Mouse (Mus musculus) embryonic facial prominence, embryonic 15.5 days (tissue): ENCODE data around the gene Jph4. TPM values are rescaled to one million over a fixed set of nuclear protein-coding genes. Genes with fewer than 3 reads are reported as not detected.
A peak's percentile ranks its signal among the peaks of the same experiment; 100 is the strongest.

ENCODE experiments used
- ATAC-seq: fragments of 200-750 bp; cut with Nextera tagmentation; 2 replicates; pipeline ENCODE4 v1.8.0; 2017; ENCODE audit warnings: low read depth, moderate TSS enrichment; ENCODE audit not compliant: insufficient number of reproducible peaks, low FRiP score, low TSS enrichment
- H3K27ac ChIP-seq: fragments of 300-500 bp; sonication (generic); replicated peaks from 2 replicates; pipeline ENCODE4 v1.5.1; 2015; ENCODE audit warnings: mild to moderate bottlenecking, inconsistent platforms
- H3K27me3 ChIP-seq: fragments of 300-500 bp; sonication (generic); 2 replicates; pipeline ENCODE4 v1.6.1; 2015; ENCODE audit warnings: inconsistent platforms
- H3K36me3 ChIP-seq: fragments of 300-500 bp; sonication (generic); 2 replicates; pipeline ENCODE4 v1.6.1; 2015; ENCODE audit warnings: mild to moderate bottlenecking, inconsistent platforms
- H3K4me1 ChIP-seq: fragments of 300-500 bp; sonication (generic); 2 replicates; pipeline ENCODE4 v1.6.1; 2015; ENCODE audit warnings: inconsistent platforms
- H3K4me2 ChIP-seq: fragments of 300-500 bp; sonication (generic); replicated peaks from 2 replicates; pipeline ENCODE4 v1.6.1; 2015; ENCODE audit warnings: mild to moderate bottlenecking, inconsistent platforms
- H3K4me3 ChIP-seq: fragments of 300-500 bp; sonication (generic); replicated peaks from 2 replicates; pipeline ENCODE4 v1.5.1; 2015; ENCODE audit warnings: mild to moderate bottlenecking, inconsistent platforms
- H3K9ac ChIP-seq: fragments of 300-500 bp; sonication (generic); 2 replicates; pipeline ENCODE4 v1.6.1; 2015; ENCODE audit warnings: inconsistent platforms
- H3K9me3 ChIP-seq: fragments of 300-500 bp; sonication (generic); replicated peaks from 2 replicates; pipeline ENCODE4 v1.6.1; 2016; ENCODE audit warnings: inconsistent platforms
- WGBS: fragments of 180-500 bp; shearing (Covaris S2); methylation state at CpG from one replicate; pipeline ENCODE4 v1.1.7; 2015; 5-methylcytosine and 5-hydroxymethylcytosine counted together
- polyA plus RNA-seq: library from polyadenylated mRNA; unstranded; fragments of >200 nt; fragmentation: Nextera tagmentation; extraction: Ambion mirVana; gene quantifications from 2 replicates; pipeline ENCODE4 v1.2.1, GENCODE M21; 2015

Jph4 gene
- polyA plus RNA-seq, 1 experiment from 2014 or later: 3.6 TPM

- WGBS: 24% methylated on average over 5 of the region's 5 CpGs
Measured at GRCm38 (mm10) chr14:55148363-55148915, 31.7 kb upstream of the Jph4 start.

GRCm38 (mm10) chr14:55146829-55147401 lies 30.2 kb upstream of the Jph4 start:
- no peak for ATAC-seq

More at GRCm38 (mm10) chr14:55148363-55148915, 31.7 kb upstream of the Jph4 start:
- no peaks in the 10 kb centered on the region for H3K4me1 ChIP-seq
- H3K27me3 ChIP-seq: no peaks in the 10 kb centered on the region
- H3K36me3 ChIP-seq: no peaks in the 10 kb centered on the region
- no peak overlapping the region for H3K27ac ChIP-seq
- H3K4me3 ChIP-seq: no peak overlapping the region
- H3K4me2 ChIP-seq: no peak overlapping the region
- ATAC-seq: no peak
- H3K9ac ChIP-seq: no peak overlapping the region
- H3K9me3 ChIP-seq: no peaks in the 10 kb centered on the region

GRCm38 (mm10) chr14:55146324-55146723 lies 29.6 kb upstream of the Jph4 start:
- H3K36me3 ChIP-seq: no peaks in the 10 kb centered on the region
- ATAC-seq: no peak
- H3K4me1 ChIP-seq: no peaks in the 10 kb centered on the region
- 88% methylated on average over 1 of the region's 1 CpGs for WGBS
- H3K27me3 ChIP-seq: no peaks in the 10 kb centered on the region
- H3K9me3 ChIP-seq: no peaks in the 10 kb centered on the region
- H3K4me3 ChIP-seq: no peak overlapping the region
- H3K4me2 ChIP-seq: no peak overlapping the region
- no peak overlapping the region for H3K9ac ChIP-seq
- no peak overlapping the region for H3K27ac ChIP-seq

More at GRCm38 (mm10) chr14:55146829-55147401, 30.2 kb upstream of the Jph4 start:
- no peak overlapping the region for H3K4me3 ChIP-seq
- 84% methylated on average over 12 of the region's 12 CpGs for WGBS
- no peaks in the 10 kb centered on the region for H3K9me3 ChIP-seq
- no peaks in the 10 kb centered on the region for H3K27me3 ChIP-seq
- no peak overlapping the region for H3K4me2 ChIP-seq
- no peak overlapping the region for H3K9ac ChIP-seq
- no peaks in the 10 kb centered on the region for H3K4me1 ChIP-seq
- H3K27ac ChIP-seq: no peak overlapping the region
- H3K36me3 ChIP-seq: no peaks in the 10 kb centered on the region

GRCm38 (mm10) chr14:55139313-55139712 lies 22.6 kb upstream of the Jph4 start:
- H3K4me2 ChIP-seq: no peak overlapping the region
- WGBS: 48% methylated on average over 7 of the region's 7 CpGs

GRCm38 (mm10) chr14:55135676-55136075 lies 18.9 kb upstream of the Jph4 start:
- H3K9ac ChIP-seq: no peak overlapping the region
- no peaks in the 10 kb centered on the region for H3K9me3 ChIP-seq
- no peaks in the 10 kb centered on the region for H3K36me3 ChIP-seq
- H3K4me1 ChIP-seq: no peaks in the 10 kb centered on the region
- no peak for ATAC-seq
- no peak overlapping the region for H3K27ac ChIP-seq
- 67% methylated on average over 8 of the region's 8 CpGs for WGBS
- no peak overlapping the region for H3K4me3 ChIP-seq
- H3K4me2 ChIP-seq: no peak overlapping the region
- H3K27me3 ChIP-seq: no peaks in the 10 kb centered on the region

More at GRCm38 (mm10) chr14:55139313-55139712, 22.6 kb upstream of the Jph4 start:
- H3K36me3 ChIP-seq: no peaks in the 10 kb centered on the region
- H3K27ac ChIP-seq: no peak overlapping the region
- no peaks in the 10 kb centered on the region for H3K9me3 ChIP-seq
- H3K27me3 ChIP-seq: no peaks in the 10 kb centered on the region
- no peaks in the 10 kb centered on the region for H3K4me1 ChIP-seq
- no peak for ATAC-seq
- H3K9ac ChIP-seq: no peak overlapping the region
- H3K4me3 ChIP-seq: no peak overlapping the region

- Histone ChIP-seq H3K4me2 (no peak overlapping the region), H3K9ac (no peak overlapping the region), H3K36me3 (no peaks in the 10 kb centered on the region), H3K9me3 (no peaks in the 10 kb centered on the region), H3K4me1 (peaks cover 10% of the 10 kb centered on the region), H3K27ac (no peak overlapping the region), H3K4me3 (no peak overlapping the region), H3K27me3 (no peaks in the 10 kb centered on the region)
- ATAC-seq: no peak
- WGBS: 82% methylated on average over 7 of the region's 7 CpGs
Measured at GRCm38 (mm10) chr14:55126521-55126920, 9.8 kb upstream of the Jph4 start.

GRCm38 (mm10) chr14:55125711-55126110 lies 9.0 kb upstream of the Jph4 start:
- Histone ChIP-seq H3K4me1 (peaks cover 10% of the 10 kb centered on the region), H3K9me3 (no peaks in the 10 kb centered on the region), H3K27me3 (no peaks in the 10 kb centered on the region), H3K9ac (no peak overlapping the region), H3K36me3 (no peaks in the 10 kb centered on the region), H3K27ac (no peak overlapping the region), H3K4me2 (no peak overlapping the region), H3K4me3 (no peak overlapping the region)
- WGBS: 76% methylated on average over 5 of the region's 5 CpGs
- no peak for ATAC-seq

GRCm38 (mm10) chr14:55122359-55122758 lies 5.6 kb upstream of the Jph4 start:
- Histone ChIP-seq H3K9ac (no peak overlapping the region), H3K4me2 (peak overlapping the region; percentile 35), H3K4me3 (0 out of 2 replicates have a peak overlapping the region, but pooled peaks have one; percentile 13), H3K36me3 (no peaks in the 10 kb centered on the region), H3K9me3 (no peaks in the 10 kb centered on the region), H3K27me3 (no peaks in the 10 kb centered on the region), H3K27ac (peak overlapping the region; percentile 0; the same call in 1 of the 2 replicates), H3K4me1 (peaks cover 10% of the 10 kb centered on the region)
- 20% methylated on average over 8 of the region's 8 CpGs for WGBS
- peak; percentile 3; the same call in 1 of the 2 replicates for ATAC-seq

- peak overlapping the region; percentile 35 for H3K4me2 ChIP-seq
- peaks cover 11% of the 10 kb centered on the region for H3K4me1 ChIP-seq
- H3K36me3 ChIP-seq: no peaks in the 10 kb centered on the region
- H3K27ac ChIP-seq: no peak overlapping the region
- no peak overlapping the region for H3K9ac ChIP-seq
- no peaks in the 10 kb centered on the region for H3K27me3 ChIP-seq
- no peaks in the 10 kb centered on the region for H3K9me3 ChIP-seq
- ATAC-seq: peak; percentile 83
- 0 out of 2 replicates have a peak overlapping the region, but pooled peaks have one; percentile 13 for H3K4me3 ChIP-seq
- 6% methylated on average over 5 of the region's 5 CpGs for WGBS
Measured at GRCm38 (mm10) chr14:55121947-55122346, 5.2 kb upstream of the Jph4 start.

- 72% methylated on average over 4 of the region's 4 CpGs for WGBS
- H3K9me3 ChIP-seq: no peaks in the 10 kb centered on the region
- ATAC-seq: no peak
- no peak overlapping the region for H3K4me3 ChIP-seq
- no peak overlapping the region for H3K4me2 ChIP-seq
- H3K9ac ChIP-seq: no peak overlapping the region
- H3K27ac ChIP-seq: no peak overlapping the region
- peaks cover 35% of the 10 kb centered on the region for H3K4me1 ChIP-seq
- H3K27me3 ChIP-seq: peaks cover 6% of the 10 kb centered on the region; the same call in 1 of the 2 replicates
- no peaks in the 10 kb centered on the region for H3K36me3 ChIP-seq
Measured at GRCm38 (mm10) chr14:55119421-55120134, 2.8 kb upstream of the Jph4 start.

GRCm38 (mm10) chr14:55118852-55119251 lies 2.1 kb upstream of the Jph4 start:
- H3K4me3 ChIP-seq: no peak overlapping the region
- H3K27me3 ChIP-seq: peaks cover 9% of the 10 kb centered on the region
- H3K9me3 ChIP-seq: no peaks in the 10 kb centered on the region
- WGBS: 78% methylated on average over 4 of the region's 4 CpGs
- H3K27ac ChIP-seq: no peak overlapping the region
- no peaks in the 10 kb centered on the region for H3K36me3 ChIP-seq
- no peak for ATAC-seq
- H3K4me1 ChIP-seq: peaks cover 42% of the 10 kb centered on the region
- H3K9ac ChIP-seq: no peak overlapping the region
- H3K4me2 ChIP-seq: no peak overlapping the region
